Mouse (Mus musculus) embryonic fibroblast, embryonic 13.5 days (primary cell): ENCODE results near the gene Plxdc1.

ENCODE experiments used
- CTCF ChIP-seq: IDR thresholded peaks from 2 replicates; pipeline ENCODE4 v1.5.1; 2011; ENCODE audit warnings: mild to moderate bottlenecking, control low read depth, low read length, moderate library complexity, borderline replicate concordance; ENCODE audit not compliant: insufficient read depth
- POLR2A ChIP-seq: IDR thresholded peaks from 2 replicates; pipeline ENCODE4 v1.6.1; 2011; ENCODE audit warnings: low read depth, mild to moderate bottlenecking, control low read depth, low read length, moderate library complexity

DNA sequence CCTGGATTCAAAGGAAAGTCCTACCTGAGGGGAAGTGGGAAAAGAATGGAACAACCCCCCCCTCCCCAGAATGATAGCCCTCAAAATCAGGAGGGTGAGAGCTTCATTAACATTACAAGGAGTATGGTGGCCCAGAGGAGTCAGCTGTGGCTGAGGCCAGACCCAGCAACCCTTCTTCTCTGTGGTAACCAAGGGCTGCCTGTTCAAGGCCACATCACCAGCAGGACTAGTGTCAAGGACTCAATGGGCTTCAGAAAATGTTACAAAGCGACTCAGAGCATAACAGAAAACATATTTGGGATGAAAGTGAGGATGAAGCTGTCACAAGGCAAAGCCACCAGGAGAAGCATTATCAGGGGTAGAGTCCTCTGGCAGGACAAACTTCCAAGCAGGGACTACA is 52.7 kb downstream of the Plxdc1 start:
- TF ChIP-seq CTCF = no peak
- no peak for TF ChIP-seq POLR2A
